Mouse (Mus musculus): Measurements from ENCODE around the gene Lrrc52.

DNA sequence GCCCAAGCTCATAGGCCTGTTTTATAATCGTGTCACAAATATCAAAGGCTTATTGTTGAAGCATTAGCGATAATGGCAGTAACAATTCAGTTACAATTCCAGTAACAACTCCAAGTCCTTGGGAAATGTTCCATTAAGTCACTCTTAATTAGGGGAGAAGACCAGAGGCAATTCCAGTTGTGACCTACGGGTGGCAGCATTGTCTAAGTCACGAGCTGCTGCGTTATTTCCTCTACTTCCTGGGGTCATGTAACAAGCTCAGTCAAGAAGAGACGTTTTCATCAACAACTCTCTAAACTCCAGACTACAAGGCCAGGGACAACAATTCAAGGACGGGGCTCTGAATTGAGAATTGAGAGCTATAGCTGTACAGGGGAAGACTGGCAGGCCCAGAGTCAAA, 51.7 kb downstream of the Lrrc52 start:
- TF ChIP-seq CTCF (IDR thresholded peaks at IDR 0.05; ENCODE audit: low read depth): peak; percentile 95
- no peak for TF ChIP-seq EP300 (IDR thresholded peaks at IDR 0.05; ENCODE audit: low read depth)

Data from liver, postnatal 0 days (tissue).